Mouse (Mus musculus) CH12.LX (cell line): Measurements from ENCODE around the gene Relch. TPM values are rescaled to one million over a fixed set of nuclear protein-coding genes. Genes with fewer than 3 reads are reported as not detected.

Experiments used
- DNase-seq: peaks from one replicate; pipeline ENCODE4 v3.0.0-alpha.2; 2013; ENCODE audit errors: extremely low read depth
- H3K27ac ChIP-seq: 2 replicates; pipeline ENCODE4 v1.5.1; 2012; ENCODE audit warnings: low read depth, mild to moderate bottlenecking, control low read depth, moderate library complexity; ENCODE audit not compliant: insufficient read depth
- H3K27me3 ChIP-seq: replicated peaks from 2 replicates; pipeline ENCODE3; 2012; ENCODE audit warnings: inconsistent platforms
- H3K36me3 ChIP-seq, 2 experiments: replicated peaks in 1 of 2; 2 replicates each; pipeline versions ENCODE3 to v1.6.1; 2012; ENCODE audit warnings: inconsistent platforms in 1 of 2, low read length in 1 of 2, mild to moderate bottlenecking in 1 of 2, mixed read lengths in 1 of 2, moderate library complexity in 1 of 2; ENCODE audit not compliant: control insufficient read depth in 1 of 2, insufficient read depth in 1 of 2
- H3K4me1 ChIP-seq, 2 experiments: 2 replicates each; pipeline ENCODE4 v1.6.1; 2012; ENCODE audit warnings: inconsistent platforms in 1 of 2, moderate library complexity in 1 of 2; ENCODE audit not compliant: insufficient read depth in 2 of 2, control insufficient read depth in 1 of 2
- H3K4me2 ChIP-seq: 2 replicates; pipeline ENCODE4 v1.6.1; 2012; ENCODE audit warnings: low read depth, mild to moderate bottlenecking, control low read depth; ENCODE audit not compliant: poor library complexity, insufficient read depth, severe bottlenecking
- H3K4me3 ChIP-seq, 3 experiments: fragments of 150-350 bp in 1 of 3; sonication (generic) in 1 of 3; replicated peaks in 1 of 3; 2 replicates each; pipeline versions ENCODE3 to v1.5.1; 2011 to 2012; ENCODE audit warnings: low read depth in 2 of 3, low read length in 2 of 3, mild to moderate bottlenecking in 2 of 3, moderate library complexity in 2 of 3, control low read depth in 1 of 3, improper control_type of control experiment in 1 of 3, inconsistent platforms in 1 of 3, mixed read lengths in 1 of 3; ENCODE audit not compliant: poor library complexity in 1 of 3
- H3K79me2 ChIP-seq: replicated peaks from 2 replicates; pipeline ENCODE4 v1.6.1; 2012; ENCODE audit warnings: mild to moderate bottlenecking, moderate library complexity; ENCODE audit not compliant: control insufficient read depth, poor library complexity, insufficient read depth, severe bottlenecking; ENCODE audit errors: extremely low read depth
- H3K9ac ChIP-seq: 2 replicates; pipeline ENCODE4 v1.6.1; 2012; ENCODE audit warnings: low read depth, mild to moderate bottlenecking, control low read depth, moderate library complexity; ENCODE audit not compliant: insufficient read depth
- H3K9me3 ChIP-seq: replicated peaks from 2 replicates; pipeline ENCODE3; 2012; ENCODE audit warnings: low read length, inconsistent platforms, mixed read lengths
- E2F4 ChIP-seq: IDR thresholded peaks from 2 replicates; pipeline ENCODE4 v1.6.1; 2011; ENCODE audit warnings: low read depth, low read length, improper control_type of control experiment; ENCODE audit not compliant: insufficient replicate concordance
- ELF1 ChIP-seq: IDR thresholded peaks from 2 replicates; pipeline ENCODE4 v1.6.1; 2014; ENCODE audit warnings: low read depth, mild to moderate bottlenecking, inconsistent platforms, low read length, improper control_type of control experiment
- EP300 ChIP-seq: IDR thresholded peaks from 2 replicates; pipeline ENCODE4 v1.6.1; 2011; ENCODE audit warnings: low read length, improper control_type of control experiment
- GABPA ChIP-seq: IDR thresholded peaks from 2 replicates; pipeline ENCODE4 v1.6.1; 2012; ENCODE audit warnings: low read depth, low read length, improper control_type of control experiment, inconsistent platforms; ENCODE audit not compliant: insufficient replicate concordance
- HCFC1 ChIP-seq: IDR thresholded peaks from 2 replicates; pipeline ENCODE4 v1.6.1; 2012; ENCODE audit warnings: low read depth, mild to moderate bottlenecking, inconsistent platforms, low read length, improper control_type of control experiment
- JUN ChIP-seq: IDR thresholded peaks from 2 replicates; pipeline ENCODE4 v1.6.1; 2011; ENCODE audit warnings: low read depth, mild to moderate bottlenecking, low read length, improper control_type of control experiment, moderate library complexity; ENCODE audit not compliant: insufficient read depth
- JUND ChIP-seq: conservative IDR thresholded peaks from 2 replicates; pipeline ENCODE4 v1.6.1; 2011; ENCODE audit warnings: low read depth, low read length, improper control_type of control experiment
- MAFK ChIP-seq: IDR thresholded peaks from 2 replicates; pipeline ENCODE4 v1.6.1; 2011; ENCODE audit warnings: low read length, improper control_type of control experiment; ENCODE audit not compliant: insufficient replicate concordance
- MEF2A ChIP-seq: IDR thresholded peaks from 2 replicates; pipeline ENCODE4 v1.6.1; 2014; ENCODE audit warnings: low read depth, mild to moderate bottlenecking, inconsistent platforms, low read length, improper control_type of control experiment, borderline replicate concordance
- MYC ChIP-seq: IDR thresholded peaks from 2 replicates; pipeline ENCODE4 v1.6.1; 2011; ENCODE audit warnings: low read depth, mild to moderate bottlenecking, improper control_type of control experiment, low read length
- POLR2A ChIP-seq: IDR thresholded peaks from 2 replicates; pipeline ENCODE4 v1.6.1; 2011; ENCODE audit warnings: low read depth, mild to moderate bottlenecking, improper control_type of control experiment, low read length
- POLR2AphosphoS2 ChIP-seq: IDR thresholded peaks from 2 replicates; pipeline ENCODE4 v1.6.1; 2011; ENCODE audit warnings: low read depth, low read length, improper control_type of control experiment
- RCOR1 ChIP-seq: conservative IDR thresholded peaks from 2 replicates; pipeline ENCODE4 v1.6.1; 2012; ENCODE audit warnings: low read depth, mild to moderate bottlenecking, inconsistent platforms, low read length, improper control_type of control experiment
- SIN3A ChIP-seq: IDR thresholded peaks from 2 replicates; pipeline ENCODE4 v1.6.1; 2012; ENCODE audit warnings: low read length, improper control_type of control experiment, inconsistent platforms
- SMC3 ChIP-seq: IDR thresholded peaks from 2 replicates; pipeline ENCODE4 v1.6.1; 2011; ENCODE audit warnings: low read depth, low read length, improper control_type of control experiment
- TBP ChIP-seq: conservative IDR thresholded peaks from 2 replicates; pipeline ENCODE4 v1.6.1; 2011; ENCODE audit warnings: low read depth, low read length, improper control_type of control experiment
- TCF12 ChIP-seq: IDR thresholded peaks from 2 replicates; pipeline ENCODE4 v1.6.1; 2014; ENCODE audit warnings: low read depth, mild to moderate bottlenecking, inconsistent platforms, low read length, improper control_type of control experiment
- USF1 ChIP-seq: IDR thresholded peaks from 2 replicates; pipeline ENCODE4 v1.6.1; 2014; ENCODE audit warnings: low read depth, mild to moderate bottlenecking, inconsistent platforms, low read length, improper control_type of control experiment
- USF2 ChIP-seq: conservative IDR thresholded peaks from 2 replicates; pipeline ENCODE4 v1.6.1; 2011; ENCODE audit warnings: low read depth, low read length, improper control_type of control experiment
- ZC3H11A ChIP-seq: IDR thresholded peaks from 2 replicates; pipeline ENCODE4 v1.6.1; 2012; ENCODE audit warnings: low read depth, mild to moderate bottlenecking, inconsistent platforms, low read length, improper control_type of control experiment
- ZKSCAN1 ChIP-seq: IDR thresholded peaks from 2 replicates; pipeline ENCODE4 v1.6.1; 2012; ENCODE audit warnings: low read depth, inconsistent platforms, low read length, improper control_type of control experiment, borderline replicate concordance
- ZNF384 ChIP-seq: IDR thresholded peaks from 2 replicates; pipeline ENCODE4 v1.6.1; 2012; ENCODE audit warnings: low read depth, low read length, improper control_type of control experiment, inconsistent platforms
- dilution Hi-C: fragments of 300-500 bp; cut with MboI; formaldehyde crosslinking; loops from 2 replicates; pipeline ENCODE4 v1.14.3; 2020; ENCODE audit warnings: low sequenced_read_pairs; ENCODE audit not compliant: extremely low pct_unique_long_range_greater_than_20kb, extremely low pct_ligation_motif_present
- in situ Hi-C: fragments of 300-500 bp; cut with MboI; formaldehyde crosslinking; loops from 3 replicates; pipeline ENCODE4 v1.14.3; 2019; ENCODE audit warnings: low sequenced_read_pairs, low pct_ligation_motif_present, low pct_unique_long_range_greater_than_20kb, mixed read lengths
- polyA plus RNA-seq: library from polyadenylated mRNA; unstranded; fragments of >175 nt; gene quantifications from 2 replicates; pipeline ENCODE4 v1.2.1, GENCODE M21; 2012; ENCODE audit warnings: low read depth; ENCODE audit not compliant: insufficient read length
- total RNA-seq, 2 experiments: library from RNA; depleted of rRNA; stranded (reverse); fragments of 300-350 nt in 1 of 2; fragments of >200 nt in 1 of 2; gene quantifications; 2 replicates each; pipeline ENCODE4 v1.2.3; 2012 to 2014

Gene Relch
- total and polyA plus RNA-seq, 3 experiments = 23.1 to 25.9 (median 24.3) TPM

DNA sequence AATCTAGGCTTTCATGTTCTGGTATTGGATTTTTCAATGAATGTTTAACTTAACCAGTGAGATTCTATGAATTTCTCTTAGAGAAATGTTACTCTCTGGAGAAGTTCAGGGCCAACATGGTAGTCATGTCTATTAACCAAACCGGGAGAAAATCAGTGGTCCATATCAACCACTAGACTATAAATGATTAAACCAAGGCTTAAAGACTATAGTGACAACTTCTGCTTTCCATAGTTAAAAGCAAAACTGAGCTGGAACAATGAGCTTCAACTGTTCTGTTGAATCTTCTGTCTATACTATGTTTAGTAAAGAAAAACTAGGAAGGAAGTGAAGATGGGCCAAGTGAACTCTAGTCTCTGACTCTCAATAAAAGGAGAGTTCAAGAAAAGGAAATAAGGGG, 82.8 kb downstream of the Relch start:
- Histone ChIP-seq H3K27ac (no peak overlapping the region), H3K36me3 (peaks cover 17 to 48% of the 10 kb centered on the region in 2 experiments), H3K9me3 (no peaks in the 10 kb centered on the region), H3K4me3 (no peak overlapping the region), H3K27me3 (no peaks in the 10 kb centered on the region), H3K4me2 (no peak overlapping the region), H3K4me1 (peaks cover 4 to 40% of the 10 kb centered on the region in 2 experiments; a peak in 3 of 4 replicates), H3K79me2 (no peaks in the 10 kb centered on the region), H3K9ac (no peak overlapping the region)
- in situ Hi-C loops (no loop called here), dilution Hi-C loops (no loop called here)
- DNase-seq = peak; percentile 18
- TF ChIP-seq GABPA (no peak), EP300 (peak; percentile 24; the same call in 1 of the 2 replicates)

DNA sequence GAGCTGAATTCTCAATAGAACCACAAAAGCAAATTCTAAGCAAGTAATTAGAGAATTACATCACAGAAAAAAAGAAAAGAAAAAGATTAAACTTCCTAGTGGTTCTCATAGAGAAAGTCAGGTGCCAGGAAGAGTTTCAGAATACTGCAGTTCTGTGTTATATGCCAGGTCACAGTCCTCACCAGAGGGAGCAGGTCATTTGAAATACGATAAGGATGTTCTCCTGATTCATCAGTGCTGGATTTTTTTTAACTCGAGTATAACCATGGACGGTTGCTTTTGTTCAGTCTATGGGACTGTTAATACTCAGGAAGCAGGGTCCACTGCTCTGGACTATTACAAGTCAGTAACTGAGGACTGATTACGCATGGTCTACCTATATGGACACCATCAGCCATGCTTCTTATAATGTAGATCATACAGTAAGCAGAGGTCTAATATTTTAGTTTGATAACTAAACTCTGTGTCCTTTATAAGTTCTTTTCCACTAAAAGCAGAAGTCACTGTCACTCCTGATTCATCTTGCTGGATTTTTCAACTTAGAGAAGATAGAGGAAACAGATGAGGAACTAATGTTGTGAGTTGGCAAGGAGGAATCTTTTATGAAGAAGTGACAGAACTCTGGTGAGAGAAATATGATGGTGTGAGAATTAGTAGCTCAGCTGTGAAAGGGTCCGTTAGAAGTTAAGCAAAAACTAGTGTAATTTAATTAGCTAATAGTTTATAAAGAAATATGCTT, 83.4 kb downstream of the Relch start:
- TF ChIP-seq USF1 (no peak), POLR2AphosphoS2 (no peak), ELF1 (no peak), ZC3H11A (no peak), USF2 (no peak), JUND (no peak), ZNF384 (no peak), HCFC1 (no peak), MEF2A (no peak), MAFK (no peak), SMC3 (no peak), JUN (no peak), TCF12 (no peak), MYC (no peak), SIN3A (no peak), RCOR1 (no peak), E2F4 (no peak), ZKSCAN1 (no peak), POLR2A (no peak), TBP (no peak)
- Histone ChIP-seq H3K27me3 (no peaks in the 10 kb centered on the region), H3K4me2 (no peak overlapping the region), H3K36me3 (peaks cover 14 to 46% of the 10 kb centered on the region in 2 experiments), H3K9me3 (no peaks in the 10 kb centered on the region), H3K9ac (no peak overlapping the region), H3K79me2 (no peaks in the 10 kb centered on the region), H3K27ac (no peak overlapping the region), H3K4me3 (no peak overlapping the region), H3K4me1 (peaks cover 4 to 44% of the 10 kb centered on the region in 2 experiments; a peak in 3 of 4 replicates)
- in situ Hi-C loops = no loop called here
- dilution Hi-C loops = no loop called here
- DNase-seq = no peak
